Mouse (Mus musculus) kidney, adult 9 months (tissue): ENCODE results near the gene Gm28230.

Experiments
- DNase-seq: peaks from one replicate; pipeline ENCODE4 v3.0.0; 2022

Gm28230 gene

DNA sequence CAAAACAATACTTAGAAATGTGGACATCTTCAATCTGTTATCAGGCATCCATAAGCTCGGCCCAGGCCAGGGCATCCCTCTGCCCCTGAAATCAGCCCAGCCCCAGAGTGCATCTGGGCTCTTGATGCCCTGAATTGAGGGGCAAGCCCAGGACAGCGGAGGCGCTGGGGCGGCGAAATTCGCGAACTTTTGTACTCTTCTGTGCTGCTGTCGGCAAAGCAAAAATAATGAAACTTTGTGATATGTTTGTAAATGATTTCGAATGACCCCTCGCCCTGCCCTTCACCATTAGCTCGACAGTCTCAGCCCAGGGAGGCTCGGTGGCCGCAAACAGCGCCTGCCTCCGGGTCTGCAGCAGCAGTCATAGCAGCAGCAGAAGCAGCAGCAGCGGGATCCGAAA lies 1.4 kb upstream of the Gm28230 start:
- DNase-seq: no peak

DNA sequence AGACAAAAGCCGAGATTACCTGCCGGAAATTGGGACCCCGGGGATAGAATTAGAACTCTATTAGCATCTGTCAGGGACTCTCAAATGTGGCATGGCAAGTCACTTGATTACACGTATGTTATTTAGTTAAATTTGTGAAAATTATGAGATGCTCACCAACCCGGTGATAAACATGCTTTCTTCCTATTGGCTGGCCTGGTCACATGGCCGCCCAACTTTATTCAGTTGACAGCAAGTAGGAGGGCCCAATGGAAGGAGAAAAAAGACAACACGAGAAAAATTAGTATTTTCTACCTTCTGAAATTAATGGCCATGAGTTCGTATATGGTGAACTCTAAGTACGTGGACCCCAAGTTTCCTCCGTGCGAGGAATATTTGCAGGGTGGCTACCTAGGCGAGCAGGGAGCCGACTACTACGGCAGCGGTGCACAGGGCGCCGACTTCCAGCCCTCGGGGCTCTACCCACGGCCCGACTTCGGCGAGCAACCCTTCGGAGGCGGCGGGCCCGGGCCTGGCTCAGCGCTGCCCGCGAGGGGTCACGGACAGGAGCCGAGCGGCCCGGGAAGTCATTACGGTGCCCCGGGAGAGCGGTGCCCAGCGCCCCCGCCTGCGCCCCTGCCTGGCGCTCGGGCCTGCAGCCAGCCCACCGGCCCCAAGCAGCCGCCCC lies 578 bp downstream of the Gm28230 start:
- no peak for DNase-seq

DNA sequence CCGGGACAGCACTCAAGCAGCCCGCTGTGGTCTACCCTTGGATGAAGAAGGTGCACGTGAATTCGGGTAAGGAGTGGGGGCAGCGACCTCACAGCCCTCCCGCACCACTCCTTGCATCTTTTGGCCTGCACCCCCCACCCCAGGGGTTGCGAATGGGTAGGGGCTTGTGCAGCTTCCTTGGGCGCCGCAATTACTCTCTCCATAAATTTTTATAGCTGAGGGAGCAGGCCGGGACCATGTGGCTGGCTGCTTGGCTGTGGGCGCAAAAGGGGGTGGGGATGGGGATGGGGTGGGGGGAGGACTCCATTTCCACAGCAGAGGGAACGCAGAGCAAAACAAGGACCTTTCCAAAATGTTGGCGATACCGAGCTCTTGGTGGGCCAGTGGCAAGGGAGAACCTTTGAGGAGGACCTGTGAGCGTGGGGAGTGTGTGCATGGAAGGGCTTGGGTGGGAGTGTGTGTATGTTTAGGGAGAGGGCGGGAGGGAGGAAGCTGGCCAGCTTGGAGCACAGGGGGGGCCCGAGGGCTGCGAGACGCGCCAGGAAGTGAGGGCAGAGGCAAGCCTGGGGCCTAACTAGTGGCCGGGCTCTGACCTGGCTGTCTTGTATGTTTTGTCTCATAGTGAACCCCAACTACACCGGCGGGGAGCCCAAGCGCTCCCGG lies 1.2 kb downstream of the Gm28230 start:
- no peak for DNase-seq

DNA sequence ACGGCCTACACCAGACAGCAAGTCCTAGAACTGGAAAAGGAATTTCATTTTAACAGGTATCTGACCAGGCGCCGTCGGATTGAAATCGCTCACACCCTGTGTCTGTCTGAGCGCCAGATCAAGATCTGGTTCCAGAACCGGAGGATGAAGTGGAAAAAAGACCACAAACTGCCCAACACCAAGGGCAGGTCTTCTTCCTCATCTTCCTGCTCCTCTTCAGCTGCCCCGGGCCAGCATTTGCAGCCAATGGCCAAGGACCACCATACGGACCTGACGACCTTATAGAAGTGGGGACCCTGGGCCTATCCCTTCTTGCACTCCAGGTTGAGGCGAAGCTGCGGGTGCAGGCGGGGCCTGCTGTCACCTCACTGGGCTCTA lies 1.8 kb downstream of the Gm28230 start:
- no peak for DNase-seq

DNA sequence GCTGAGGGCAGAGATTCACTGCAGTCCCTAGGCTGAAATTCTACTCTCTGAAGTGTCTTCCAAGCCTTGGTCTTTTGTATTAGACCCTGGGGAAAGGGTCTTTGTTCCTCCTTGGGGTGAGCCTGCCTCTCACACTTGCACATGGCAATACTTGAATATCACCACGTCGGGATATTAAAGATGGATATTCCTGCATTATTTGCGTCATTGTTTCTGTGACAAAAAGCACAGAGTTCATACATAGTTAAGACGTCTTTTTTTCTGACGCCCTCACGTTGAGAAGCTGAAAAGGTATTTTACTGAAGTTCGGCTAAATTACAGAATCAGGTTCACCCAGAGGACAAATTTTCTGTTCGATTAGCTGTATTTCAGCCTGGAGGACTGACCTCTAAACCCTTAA lies 3.8 kb downstream of the Gm28230 start:
- DNase-seq: no peak

DNA sequence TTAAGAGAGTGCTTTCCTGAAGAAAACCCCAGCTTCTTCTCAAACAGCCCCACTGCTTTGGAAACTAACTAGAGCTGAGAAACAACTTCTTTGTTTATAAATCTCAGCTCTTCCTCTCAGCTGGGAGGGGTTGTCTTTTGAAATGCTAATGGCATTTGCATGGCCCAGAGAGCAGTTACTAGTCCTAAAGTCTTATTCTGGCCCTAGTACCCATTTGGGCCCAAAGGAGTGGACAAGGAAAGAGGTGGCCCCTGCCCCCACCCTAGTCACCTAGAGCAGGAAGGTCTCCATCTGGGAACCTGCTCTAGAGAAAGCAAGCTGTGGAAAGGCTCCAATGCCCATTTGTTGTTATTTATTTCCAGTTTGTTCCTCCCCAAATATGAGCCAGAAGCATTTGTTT lies 4.5 kb downstream of the Gm28230 start:
- DNase-seq: no peak

DNA sequence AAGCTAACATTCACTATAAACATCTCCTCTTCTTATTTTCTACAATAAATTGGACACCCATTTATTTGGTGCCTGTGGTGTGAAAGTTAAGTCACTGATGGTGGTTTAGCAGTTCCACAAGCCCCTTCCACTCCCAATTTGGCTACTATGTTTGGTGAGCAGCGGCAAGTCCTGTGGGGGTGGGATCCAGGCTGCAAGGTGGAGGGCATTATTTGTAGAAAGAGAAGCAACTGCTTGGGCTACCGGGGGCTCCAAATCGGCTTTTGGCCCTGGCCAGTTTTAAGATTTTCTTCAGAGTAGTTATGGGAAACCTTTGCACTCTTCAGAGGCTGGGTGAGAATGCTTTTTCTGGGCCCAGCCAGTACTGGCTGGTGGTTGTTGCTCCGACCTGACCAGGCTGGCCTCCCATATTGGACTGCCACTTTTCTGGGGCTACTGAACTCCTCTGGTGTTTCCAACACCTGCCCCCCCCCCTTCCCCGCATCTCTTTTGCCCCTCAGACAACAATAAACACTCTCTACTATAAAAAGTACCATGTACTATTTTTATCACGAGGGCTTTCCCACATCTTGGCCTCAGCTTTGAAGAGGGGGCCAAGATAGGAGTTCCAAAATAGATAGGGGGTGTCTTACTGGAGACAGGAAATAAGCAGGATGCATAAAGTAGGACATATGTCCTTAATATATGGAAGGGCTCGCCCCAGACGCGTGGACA lies 5.4 kb downstream of the Gm28230 start:
- DNase-seq: no peak

DNA sequence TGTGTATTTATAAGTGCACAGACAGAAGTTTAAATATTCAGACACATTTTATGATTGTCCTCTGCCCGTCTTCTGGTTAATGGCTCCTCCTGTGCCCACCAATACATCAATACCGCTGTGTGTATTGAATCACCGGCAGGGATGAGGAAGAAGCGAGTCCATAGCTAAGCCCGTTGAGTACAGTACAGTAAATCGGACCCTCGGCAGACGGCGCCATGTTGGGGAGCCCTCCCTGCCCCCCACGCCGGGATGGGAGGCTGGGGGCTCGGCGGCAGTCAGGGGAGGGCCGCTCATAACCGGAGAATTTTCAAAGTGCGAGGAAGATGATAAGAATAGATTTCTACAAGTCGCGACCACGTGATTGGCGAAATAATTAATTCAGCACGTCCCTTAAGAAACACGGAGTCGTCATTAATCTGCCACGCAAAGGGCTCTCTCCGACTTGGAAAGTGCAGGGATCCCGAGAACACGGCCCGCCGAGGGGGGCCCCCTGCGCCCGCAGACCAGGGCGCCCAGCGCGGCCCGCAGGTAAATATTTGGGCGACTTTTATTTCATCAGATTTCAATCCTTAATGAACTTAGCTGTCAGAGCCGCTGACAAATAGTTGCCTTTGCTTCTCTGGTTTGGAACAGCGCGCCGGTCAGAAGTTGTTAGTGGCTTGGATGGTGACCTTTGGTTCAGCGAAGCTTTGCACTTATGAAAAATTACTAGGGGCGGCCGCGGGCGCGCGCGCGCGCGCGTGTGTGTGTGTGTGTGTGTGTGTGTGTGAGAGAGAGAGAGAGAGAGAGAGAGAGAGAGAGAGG lies 6.2 kb downstream of the Gm28230 start:
- DNase-seq: no peak

DNA sequence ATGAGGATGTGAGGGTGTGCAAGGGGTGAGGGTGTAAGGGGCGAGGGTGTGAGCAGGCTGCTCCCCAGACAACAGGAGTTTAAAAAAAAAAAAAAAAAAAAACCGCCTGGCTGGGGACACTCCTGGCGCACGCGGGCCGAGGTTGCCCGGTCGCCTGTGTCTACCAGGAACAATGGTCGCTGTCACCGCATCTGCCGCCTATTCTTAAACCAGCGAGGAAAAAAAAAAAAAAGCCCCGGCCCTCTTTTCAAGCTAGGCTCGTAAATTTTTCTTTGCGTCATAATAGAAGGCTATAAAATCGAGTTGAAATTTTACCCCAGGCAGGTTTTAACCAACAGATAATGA lies 6.8 kb downstream of the Gm28230 start:
- no peak for DNase-seq

DNA sequence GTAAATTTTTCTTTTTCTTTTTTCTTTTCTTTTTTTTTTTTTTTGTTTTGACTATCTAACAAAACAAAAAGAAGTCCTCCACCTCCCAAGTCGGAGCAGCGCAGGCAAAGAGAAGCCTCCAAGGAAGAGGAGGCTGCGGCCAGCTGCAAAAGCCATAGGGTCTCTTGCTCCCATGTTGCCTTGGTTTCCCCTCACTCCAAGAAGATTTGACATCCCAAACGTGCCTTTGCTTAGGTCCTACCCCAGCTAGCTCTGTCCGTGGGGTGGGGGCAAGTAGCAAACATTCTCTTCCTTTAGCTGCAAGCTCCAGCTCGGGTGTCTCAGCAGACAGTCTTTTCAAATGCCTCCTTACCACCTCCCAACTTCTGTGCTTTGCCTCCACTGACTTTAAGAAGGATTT lies 7.2 kb downstream of the Gm28230 start:
- DNase-seq: no peak

DNA sequence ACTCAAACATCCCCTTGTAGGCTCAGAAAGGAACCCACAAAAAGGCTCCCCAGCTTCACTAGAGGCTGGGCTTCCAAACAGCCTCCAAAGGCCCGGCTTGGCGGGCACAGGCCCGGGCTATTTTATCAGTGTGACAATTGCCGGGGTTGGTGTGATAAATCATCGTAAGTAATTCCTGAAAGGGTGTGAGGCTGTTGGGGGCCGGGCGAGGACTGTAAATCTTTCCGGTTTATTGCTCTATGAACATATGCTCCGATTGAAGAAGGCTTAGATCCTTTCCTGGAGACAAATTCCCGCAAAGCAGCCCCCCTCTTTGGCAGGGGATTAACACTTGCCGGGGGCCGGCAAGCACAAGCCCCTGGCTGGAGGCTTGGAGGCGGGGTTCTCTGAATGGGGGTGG lies 7.9 kb downstream of the Gm28230 start:
- no peak for DNase-seq

DNA sequence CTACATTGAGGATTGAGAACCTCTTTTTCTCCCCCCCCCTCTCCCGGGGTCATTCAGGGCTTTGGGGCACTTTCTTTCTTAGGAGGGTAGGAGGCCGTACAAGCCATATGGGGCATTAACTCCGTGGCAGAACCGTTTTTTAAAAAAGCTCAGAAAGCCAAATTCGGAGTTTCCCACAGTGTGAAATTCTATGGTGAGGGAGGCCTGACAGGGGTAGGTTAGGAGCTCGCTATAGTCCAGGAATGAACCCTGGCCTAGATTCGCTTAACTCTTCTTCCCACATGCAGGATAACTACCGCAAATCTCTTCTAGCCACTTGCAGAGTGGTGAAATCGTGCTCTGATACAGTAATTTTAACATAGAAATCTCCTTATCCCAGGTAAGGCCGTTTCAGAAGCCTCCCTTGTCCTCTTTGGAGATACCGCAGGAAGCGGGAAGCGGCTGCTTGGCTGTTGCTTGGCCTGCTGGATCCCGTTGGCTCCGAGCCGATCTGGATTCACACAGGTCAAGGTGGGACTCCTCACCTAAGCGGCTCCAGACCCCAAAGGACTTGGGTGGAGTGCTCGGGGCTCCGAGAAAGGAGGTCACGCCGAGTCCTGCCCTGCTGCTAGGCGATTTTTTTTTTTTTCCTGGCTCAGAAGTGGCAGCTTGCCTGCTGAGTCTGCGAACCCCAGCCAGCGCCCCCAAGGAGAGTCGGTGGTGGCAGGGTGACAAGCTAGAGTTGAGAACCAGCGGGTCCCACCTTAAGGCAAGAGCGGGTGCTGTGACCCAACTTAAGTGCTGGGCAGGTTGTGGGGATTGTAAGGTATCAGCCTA lies 8.7 kb downstream of the Gm28230 start:
- DNase-seq: no peak

DNA sequence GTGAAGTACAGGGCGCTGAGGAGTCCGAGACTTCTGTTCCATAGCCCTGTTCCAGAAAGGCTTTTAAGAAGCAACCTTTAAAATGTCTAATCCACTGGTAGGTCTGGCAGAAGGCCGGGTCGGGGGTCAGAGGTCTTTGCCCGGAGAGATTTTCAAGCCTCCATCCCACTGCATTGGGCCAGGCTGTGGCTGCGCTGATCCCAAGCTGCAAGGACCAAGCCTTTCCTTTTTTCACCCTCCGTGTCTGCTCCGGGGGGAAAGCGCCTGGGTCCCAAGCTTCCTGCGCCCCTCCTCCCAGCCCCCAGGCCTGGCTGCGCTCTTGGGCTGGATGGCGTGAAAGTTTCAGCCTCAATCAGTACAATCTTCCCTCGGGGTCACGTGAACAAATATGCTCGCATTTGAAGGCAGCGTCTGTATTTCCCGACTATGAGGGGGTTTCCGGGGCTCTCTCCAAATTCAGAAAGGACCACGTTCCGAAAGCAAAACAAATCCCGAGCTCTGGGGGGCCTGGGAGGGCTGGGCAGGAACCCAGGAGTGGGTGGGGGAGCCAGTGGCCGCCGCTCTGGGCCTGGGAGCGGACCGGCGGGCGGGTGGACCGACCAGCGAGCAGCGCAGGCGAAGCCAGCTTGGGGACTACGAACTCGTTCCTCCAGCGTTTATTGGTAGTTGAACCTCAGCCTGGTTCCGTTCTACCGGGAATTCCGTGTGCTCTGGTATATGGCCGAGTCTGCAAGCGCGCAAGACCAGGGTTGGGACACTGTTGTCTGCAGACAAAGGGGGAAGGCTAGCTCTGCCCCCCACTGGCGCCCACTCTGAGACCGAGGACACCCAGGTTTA lies 9.5 kb downstream of the Gm28230 start:
- no peak for DNase-seq

DNA sequence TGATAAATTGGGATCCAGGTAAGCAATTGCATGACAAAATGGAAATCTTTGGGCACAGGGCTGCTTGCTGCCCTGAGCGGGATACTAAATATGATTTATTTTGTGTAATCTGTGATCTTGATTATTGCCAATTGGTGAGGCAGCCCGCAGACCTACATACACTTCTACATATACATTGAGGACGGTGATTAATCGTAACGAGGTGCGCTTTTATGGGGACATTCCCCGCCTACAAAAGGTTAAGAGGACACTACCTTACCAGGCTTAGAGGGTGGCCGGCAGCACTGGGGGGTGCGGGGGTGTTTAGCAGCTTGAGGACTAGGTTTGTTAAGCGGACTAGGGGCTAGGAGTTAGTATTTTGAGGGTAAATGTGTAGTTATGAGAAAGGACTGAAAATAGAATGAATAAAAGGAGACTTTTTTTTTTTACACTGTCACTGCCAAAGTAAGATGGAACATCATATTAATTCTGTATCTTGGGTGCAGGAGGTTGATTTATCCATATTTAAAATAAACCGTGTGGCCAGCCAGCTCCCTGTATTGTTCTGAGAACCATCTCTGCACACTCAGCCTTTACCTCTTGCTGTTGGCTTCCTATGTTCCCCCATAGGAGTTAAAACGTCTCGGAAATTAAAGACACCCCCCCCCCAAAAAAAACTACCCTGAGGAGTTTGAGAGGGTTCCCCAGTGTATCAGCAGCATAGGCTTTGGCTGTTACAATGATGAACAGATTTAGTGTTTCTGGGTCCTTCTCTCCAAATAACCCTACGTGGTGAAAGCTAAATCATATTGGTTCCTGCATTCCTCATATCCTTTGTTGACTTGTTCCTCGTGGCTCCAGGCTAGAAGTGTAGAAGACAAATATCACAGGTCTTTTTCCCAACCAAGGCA lies 10.4 kb downstream of the Gm28230 start:
- DNase-seq: no peak

DNA sequence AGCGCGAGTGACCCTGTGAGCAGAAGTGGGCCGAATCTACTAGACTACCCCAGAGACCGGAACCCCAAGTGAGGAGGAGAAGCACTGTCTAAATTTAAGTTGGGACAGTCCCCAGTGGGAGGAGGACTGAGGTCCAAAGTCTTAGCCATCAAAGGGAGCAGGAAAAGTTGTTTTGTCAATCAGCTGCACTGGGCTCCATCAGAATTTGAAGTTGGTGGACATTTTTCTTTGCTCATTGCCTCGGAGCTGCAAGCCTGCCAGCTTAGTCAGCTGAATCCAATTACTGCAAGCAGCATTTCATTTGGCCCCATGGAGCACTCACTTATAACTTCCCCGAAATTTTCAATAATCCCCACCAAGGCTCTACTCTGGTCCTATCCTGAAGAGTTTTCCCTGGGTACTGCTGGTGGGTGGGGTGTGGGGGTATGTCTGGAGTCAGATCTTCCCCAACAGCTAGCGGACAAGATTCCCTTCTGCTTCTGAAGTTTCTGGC lies 11.1 kb downstream of the Gm28230 start:
- no peak for DNase-seq

DNA sequence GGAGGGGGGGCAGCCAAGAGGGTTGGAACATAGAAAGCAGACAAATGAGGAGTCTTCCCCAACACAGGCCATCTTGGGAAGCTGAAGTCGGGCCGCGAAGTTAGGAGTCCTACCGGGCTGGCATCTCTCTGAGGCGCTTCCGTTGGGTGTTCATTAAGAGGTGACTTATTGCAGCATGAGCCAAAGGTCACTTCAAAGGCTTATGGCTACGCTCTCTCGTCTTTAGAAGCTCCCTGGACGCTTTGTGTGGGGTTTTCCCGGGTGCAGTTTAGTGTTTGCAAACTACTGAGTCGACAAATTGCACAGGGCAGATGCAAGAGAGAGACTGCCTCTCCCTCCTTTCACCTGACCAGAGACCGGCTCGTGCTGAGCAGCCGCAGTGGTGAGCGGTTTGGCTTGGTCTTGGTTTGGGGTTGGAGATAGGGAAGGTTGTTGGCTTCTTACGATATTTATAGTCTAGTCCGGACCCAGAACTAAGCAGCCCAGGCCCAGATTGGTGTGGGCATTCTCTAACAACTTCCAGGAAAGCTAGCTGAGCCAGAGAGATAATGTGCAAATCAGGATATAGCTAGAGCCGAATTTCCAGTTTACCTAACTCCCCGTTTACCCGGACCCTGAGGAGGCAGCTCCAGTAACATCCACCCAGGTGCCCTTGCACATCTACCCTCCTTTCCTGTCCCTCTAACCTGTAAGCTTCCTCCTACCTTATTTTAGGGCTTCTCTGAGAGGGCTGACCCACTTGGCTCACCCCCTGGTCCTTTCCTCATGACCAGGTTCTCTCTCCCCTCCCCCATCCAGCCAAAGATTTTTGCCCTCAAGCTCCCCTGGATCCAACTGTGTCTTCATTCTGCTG lies 12.3 kb downstream of the Gm28230 start:
- DNase-seq: no peak

DNA sequence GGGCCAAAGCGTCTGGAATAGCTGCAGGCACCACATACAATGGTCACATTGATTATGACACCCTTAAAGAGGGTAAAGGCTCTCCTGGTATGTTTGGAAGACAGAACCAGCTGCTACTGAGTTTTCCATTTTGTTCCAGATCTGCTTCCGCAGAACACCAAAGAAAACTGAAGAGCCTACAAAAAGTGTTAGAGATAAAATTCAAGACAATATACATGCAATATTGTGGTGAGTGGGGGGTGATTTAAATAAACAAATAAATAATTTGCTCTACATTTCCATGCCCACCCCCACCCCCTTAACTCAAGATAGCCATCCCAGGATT lies 12.9 kb downstream of the Gm28230 start:
- DNase-seq: no peak

DNA sequence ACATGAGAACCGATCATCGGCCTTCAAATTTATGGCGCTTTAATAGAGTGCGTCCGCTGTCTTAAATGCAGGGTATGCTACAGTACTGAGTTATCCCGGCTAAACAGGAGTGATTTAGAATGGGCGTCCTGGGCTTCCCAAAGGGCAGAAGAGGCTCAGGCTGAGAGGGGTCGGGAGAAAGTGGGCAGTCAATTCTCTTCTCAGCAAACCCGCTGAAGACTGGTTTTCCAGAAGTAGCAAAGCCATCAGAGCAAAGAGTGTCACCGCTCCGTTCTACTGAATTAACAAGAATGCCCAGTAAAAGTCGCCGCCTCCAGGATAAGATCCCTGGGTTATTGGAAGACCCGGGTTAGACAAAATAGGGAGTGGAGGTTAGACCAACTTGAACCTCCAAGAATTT lies 13.3 kb downstream of the Gm28230 start:
- DNase-seq: no peak

DNA sequence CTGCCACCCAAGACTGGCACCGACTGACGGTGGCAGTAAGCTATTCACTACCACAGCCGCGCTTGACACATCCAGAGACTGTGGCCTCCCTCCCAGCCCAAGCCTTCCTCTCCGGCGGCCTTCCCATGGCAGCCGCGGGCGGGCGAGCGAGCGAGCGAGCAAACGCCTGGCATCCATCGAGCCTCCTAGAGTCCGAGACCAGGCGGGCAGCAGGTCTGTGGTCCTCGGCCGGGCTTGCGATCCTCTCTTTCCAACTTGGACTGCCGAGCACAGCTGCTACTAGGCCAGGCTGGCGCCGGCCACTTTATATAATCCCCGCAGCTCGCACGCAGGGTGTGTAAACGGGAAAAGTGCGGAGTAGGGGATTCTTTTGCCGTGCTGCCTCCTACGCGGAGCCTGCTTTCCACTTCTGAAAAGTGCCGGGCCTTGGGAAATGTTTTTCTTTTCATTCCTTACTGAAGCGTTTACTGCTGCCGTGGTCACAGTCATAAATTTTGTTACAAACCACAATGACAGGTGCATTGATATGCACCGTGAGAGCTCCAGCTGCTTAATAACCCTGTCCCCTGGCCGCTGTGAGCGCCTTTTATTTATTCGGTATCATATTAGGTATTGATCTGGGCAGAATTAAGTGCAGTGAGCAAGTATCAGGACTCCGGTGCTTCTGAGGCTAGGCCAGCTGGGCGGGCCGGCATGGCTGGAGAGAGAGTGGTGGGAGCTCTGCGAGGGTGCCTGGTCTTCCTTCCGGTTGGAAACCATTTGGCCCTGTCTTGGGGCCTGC lies 14.0 kb downstream of the Gm28230 start:
- DNase-seq: no peak
